Mouse (Mus musculus) cerebellum, adult 2 months (tissue): Measurements from ENCODE around the gene Zfp462.

Experiments
- CTCF ChIP-seq: fragments of 200-500 bp; IDR thresholded peaks from 2 replicates; pipeline ENCODE4 v1.5.1; 2011; ENCODE audit warnings: low read depth, mild to moderate bottlenecking, control low read depth, low read length, moderate library complexity, borderline replicate concordance; ENCODE audit not compliant: insufficient read depth
- POLR2A ChIP-seq: fragments of 200-500 bp; IDR thresholded peaks from 2 replicates; pipeline ENCODE4 v1.6.1; 2011; ENCODE audit warnings: low read length, control low read depth, borderline replicate concordance; ENCODE audit not compliant: insufficient read depth

DNA sequence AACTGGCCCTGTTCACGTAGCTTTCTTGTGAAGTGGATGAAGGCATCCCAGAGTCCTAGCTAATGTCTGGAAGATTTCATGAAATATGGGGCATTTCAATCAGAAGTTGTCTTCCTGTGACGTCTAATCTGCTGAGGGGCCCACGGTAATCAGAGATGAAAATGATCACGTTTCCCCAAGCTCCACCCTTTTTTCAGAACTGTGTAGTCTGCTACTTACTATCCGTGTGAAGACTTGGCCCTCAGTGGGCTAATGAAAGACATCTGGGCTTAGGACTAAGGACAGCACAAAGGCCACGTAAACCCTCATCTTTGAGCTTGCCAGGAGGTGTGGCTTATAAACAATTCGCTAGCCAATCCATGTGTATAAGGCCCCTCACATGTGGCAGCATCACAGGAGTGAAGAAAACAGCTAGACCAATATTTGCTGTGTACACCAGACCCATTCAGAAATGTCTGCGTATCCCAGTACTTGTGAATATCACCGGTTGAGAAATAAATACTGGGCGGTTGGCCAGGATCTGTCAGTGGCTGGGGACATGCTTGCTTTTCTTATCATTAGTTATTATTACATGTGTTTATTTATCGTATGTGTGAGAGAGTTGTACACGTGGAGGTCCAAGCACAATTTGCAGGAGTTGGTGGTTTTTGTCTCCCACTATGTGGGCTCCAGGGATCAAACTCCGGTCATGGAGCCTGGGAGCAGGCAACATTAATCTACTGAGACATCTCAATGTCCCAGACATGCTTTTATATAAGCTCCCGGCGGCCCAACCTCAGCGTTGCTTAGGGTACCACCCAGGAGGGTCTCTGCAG lies 133.3 kb downstream of the Zfp462 start:
- TF ChIP-seq POLR2A: no peak
- no peak for TF ChIP-seq CTCF
